Mouse (Mus musculus): ENCODE measurements around the gene Acer1. TPM values are rescaled to one million over a fixed set of nuclear protein-coding genes. Genes with fewer than 3 reads are reported as not detected.

The Acer1 gene
- polyA plus RNA-seq, 1 experiment from 2014 or later, result not detected

GRCm38 (mm10) chr17:57010911-57011235, 28.9 kb upstream of the Acer1 start:
- Histone ChIP-seq H3K27ac (ENCODE audit: low read length) (peak overlapping the region; percentile 83), H3K4me3 (ENCODE audit: low read depth, low read length) (peak overlapping the region; percentile 76), H3K27me3 (ENCODE audit: control insufficient read depth, insufficient read depth, low read depth, low read length) (no peaks in the 10 kb centered on the region), H3K4me2 (ENCODE audit: low read length) (peak overlapping the region; percentile 91), H3K9me3 (replicated peaks; ENCODE audit: control insufficient read depth, low read length, poor library complexity, severe bottlenecking) (no peaks in the 10 kb centered on the region), H3K9ac (ENCODE audit: low read depth, low read length) (peak overlapping the region; percentile 80), H3K4me1 (ENCODE audit: control insufficient read depth, insufficient read depth, low read length) (peaks cover 16% of the 10 kb centered on the region), H3K36me3 (ENCODE audit: control insufficient read depth, insufficient read depth, low read length) (peaks cover 12% of the 10 kb centered on the region)
- peak; percentile 59 for ATAC-seq
- WGBS, result under 1% methylated on average over 19 of the region's 19 CpGs

GRCm38 (mm10) chr17:57007137-57007905, 25.4 kb upstream of the Acer1 start:
- H3K27ac ChIP-seq (ENCODE audit: low read length), result no peak overlapping the region
- peaks cover 14% of the 10 kb centered on the region for H3K4me1 ChIP-seq (ENCODE audit: control insufficient read depth, insufficient read depth, low read length)
- WGBS, result 94% methylated on average over 13 of the region's 13 CpGs
- no peak overlapping the region for H3K4me3 ChIP-seq (ENCODE audit: low read depth, low read length)
- no peak overlapping the region for H3K9ac ChIP-seq (ENCODE audit: low read depth, low read length)
- no peaks in the 10 kb centered on the region for H3K27me3 ChIP-seq (ENCODE audit: control insufficient read depth, insufficient read depth, low read depth, low read length)
- ATAC-seq, result no peak
- H3K9me3 ChIP-seq (replicated peaks; ENCODE audit: control insufficient read depth, low read length, poor library complexity, severe bottlenecking), result no peaks in the 10 kb centered on the region
- H3K4me2 ChIP-seq (ENCODE audit: low read length), result no peak overlapping the region
- peaks cover 33% of the 10 kb centered on the region for H3K36me3 ChIP-seq (ENCODE audit: control insufficient read depth, insufficient read depth, low read length)

GRCm38 (mm10) chr17:57003994-57004393, 22.1 kb upstream of the Acer1 start:
- 98% methylated on average over 7 of the region's 7 CpGs for WGBS
- no peak for ATAC-seq
- no peak overlapping the region for H3K27ac ChIP-seq (ENCODE audit: low read length)

GRCm38 (mm10) chr17:57001228-57001627, 19.3 kb upstream of the Acer1 start:
- no peak overlapping the region for H3K4me2 ChIP-seq (ENCODE audit: low read length)
- H3K4me1 ChIP-seq (ENCODE audit: control insufficient read depth, insufficient read depth, low read length), result peaks cover 7% of the 10 kb centered on the region
- peaks cover 24% of the 10 kb centered on the region for H3K36me3 ChIP-seq (ENCODE audit: control insufficient read depth, insufficient read depth, low read length)
- 80% methylated on average over 8 of the region's 8 CpGs for WGBS
- H3K4me3 ChIP-seq (ENCODE audit: low read depth, low read length), result no peak overlapping the region
- ATAC-seq, result no peak
- no peaks in the 10 kb centered on the region for H3K9me3 ChIP-seq (replicated peaks; ENCODE audit: control insufficient read depth, low read length, poor library complexity, severe bottlenecking)
- no peak overlapping the region for H3K9ac ChIP-seq (ENCODE audit: low read depth, low read length)
- H3K27me3 ChIP-seq (ENCODE audit: control insufficient read depth, insufficient read depth, low read depth, low read length), result no peaks in the 10 kb centered on the region
- H3K27ac ChIP-seq (ENCODE audit: low read length), result no peak overlapping the region

More at GRCm38 (mm10) chr17:57003994-57004393, 22.1 kb upstream of the Acer1 start:
- H3K27me3 ChIP-seq (ENCODE audit: control insufficient read depth, insufficient read depth, low read depth, low read length), result no peaks in the 10 kb centered on the region
- H3K4me2 ChIP-seq (ENCODE audit: low read length), result no peak overlapping the region
- no peak overlapping the region for H3K4me3 ChIP-seq (ENCODE audit: low read depth, low read length)
- H3K9me3 ChIP-seq (replicated peaks; ENCODE audit: control insufficient read depth, low read length, poor library complexity, severe bottlenecking), result no peaks in the 10 kb centered on the region
- H3K4me1 ChIP-seq (ENCODE audit: control insufficient read depth, insufficient read depth, low read length), result no peaks in the 10 kb centered on the region
- peaks cover 33% of the 10 kb centered on the region for H3K36me3 ChIP-seq (ENCODE audit: control insufficient read depth, insufficient read depth, low read length)
- no peak overlapping the region for H3K9ac ChIP-seq (ENCODE audit: low read depth, low read length)

- Histone ChIP-seq H3K36me3 (ENCODE audit: control insufficient read depth, insufficient read depth, low read length) (peaks cover 25% of the 10 kb centered on the region), H3K4me1 (ENCODE audit: control insufficient read depth, insufficient read depth, low read length) (peaks cover 7% of the 10 kb centered on the region), H3K9ac (ENCODE audit: low read depth, low read length) (no peak within 1 kb of the TSS), H3K4me2 (ENCODE audit: low read length) (no peak within 1 kb of the TSS), H3K27ac (ENCODE audit: low read length) (no peak within 1 kb of the TSS), H3K27me3 (ENCODE audit: control insufficient read depth, insufficient read depth, low read depth, low read length) (no peaks in the 10 kb centered on the region), H3K4me3 (ENCODE audit: low read depth, low read length) (no peak within 1 kb of the TSS), H3K9me3 (replicated peaks; ENCODE audit: control insufficient read depth, low read length, poor library complexity, severe bottlenecking) (no peaks in the 10 kb centered on the region)
- ATAC-seq, result no peak
- 89% methylated on average over 9 of the region's 9 CpGs for WGBS
Observed at GRCm38 (mm10) chr17:56999968-57000609, 18.2 kb upstream of the Acer1 start, which contains the start of gene Pspn. Pspn (minus strand) TSS chr17:57000018.

GRCm38 (mm10) chr17:56999414-56999813, 17.5 kb upstream of the Acer1 start:
- Histone ChIP-seq H3K4me2 (ENCODE audit: low read length) (no peak overlapping the region), H3K9me3 (replicated peaks; ENCODE audit: control insufficient read depth, low read length, poor library complexity, severe bottlenecking) (no peaks in the 10 kb centered on the region), H3K4me1 (ENCODE audit: control insufficient read depth, insufficient read depth, low read length) (peaks cover 7% of the 10 kb centered on the region), H3K27me3 (ENCODE audit: control insufficient read depth, insufficient read depth, low read depth, low read length) (no peaks in the 10 kb centered on the region), H3K9ac (ENCODE audit: low read depth, low read length) (no peak overlapping the region), H3K27ac (ENCODE audit: low read length) (no peak overlapping the region), H3K36me3 (ENCODE audit: control insufficient read depth, insufficient read depth, low read length) (peaks cover 24% of the 10 kb centered on the region), H3K4me3 (ENCODE audit: low read depth, low read length) (no peak overlapping the region)
- no peak for ATAC-seq
- 92% methylated on average over 9 of the region's 9 CpGs for WGBS

GRCm38 (mm10) chr17:56997029-56997667, 15.2 kb upstream of the Acer1 start, which contains the start of gene Alkbh7:
Alkbh7 (plus strand) TSS chr17:56997339.
- peak within 1 kb of the TSS; percentile 78 for H3K27ac ChIP-seq (ENCODE audit: low read length)
- peaks cover 21% of the 10 kb centered on the region for H3K36me3 ChIP-seq (ENCODE audit: control insufficient read depth, insufficient read depth, low read length)
- H3K4me3 ChIP-seq (ENCODE audit: low read depth, low read length), result peak within 1 kb of the TSS; percentile 67
- H3K27me3 ChIP-seq (ENCODE audit: control insufficient read depth, insufficient read depth, low read depth, low read length), result no peaks in the 10 kb centered on the region
- peak; percentile 97 for ATAC-seq
- peak within 1 kb of the TSS; percentile 66 for H3K9ac ChIP-seq (ENCODE audit: low read depth, low read length)
- no peaks in the 10 kb centered on the region for H3K9me3 ChIP-seq (replicated peaks; ENCODE audit: control insufficient read depth, low read length, poor library complexity, severe bottlenecking)
- peak within 1 kb of the TSS; percentile 78 for H3K4me2 ChIP-seq (ENCODE audit: low read length)
- WGBS, result 0% methylated on average over 38 of the region's 38 CpGs
- H3K4me1 ChIP-seq (ENCODE audit: control insufficient read depth, insufficient read depth, low read length), result peaks cover 7% of the 10 kb centered on the region

- peaks cover 21% of the 10 kb centered on the region for H3K36me3 ChIP-seq (ENCODE audit: control insufficient read depth, insufficient read depth, low read length)
- H3K4me3 ChIP-seq (ENCODE audit: low read depth, low read length), result peak overlapping the region; percentile 67; the same call in 1 of the 2 replicates
- H3K27ac ChIP-seq (ENCODE audit: low read length), result 0 out of 2 replicates have a peak overlapping the region, but pooled peaks have one; percentile 78
- peaks cover 7% of the 10 kb centered on the region for H3K4me1 ChIP-seq (ENCODE audit: control insufficient read depth, insufficient read depth, low read length)
- H3K4me2 ChIP-seq (ENCODE audit: low read length), result peak overlapping the region; percentile 78; the same call in 1 of the 2 replicates
- no peak overlapping the region for H3K9ac ChIP-seq (ENCODE audit: low read depth, low read length)
- no peaks in the 10 kb centered on the region for H3K9me3 ChIP-seq (replicated peaks; ENCODE audit: control insufficient read depth, low read length, poor library complexity, severe bottlenecking)
- 82% methylated on average over 2 of the region's 2 CpGs for WGBS
- ATAC-seq, result peak; percentile 0; the same call in 1 of the 2 replicates
- H3K27me3 ChIP-seq (ENCODE audit: control insufficient read depth, insufficient read depth, low read depth, low read length), result no peaks in the 10 kb centered on the region
Observed at GRCm38 (mm10) chr17:56996506-56996905, 14.6 kb upstream of the Acer1 start.

Data from midbrain, embryonic 16.5 days (tissue).